Mouse (Mus musculus) lung, postnatal 0 days (tissue): Measurements from ENCODE around the gene Dus2.

Source experiments
- CTCF ChIP-seq: IDR thresholded peaks from 2 replicates; pipeline ENCODE4 v1.5.1; 2016; ENCODE audit warnings: antibody characterized with exemption, mild to moderate bottlenecking
- EP300 ChIP-seq: IDR thresholded peaks from 2 replicates; pipeline ENCODE4 v1.6.1; 2016; ENCODE audit warnings: antibody characterized with exemption, mild to moderate bottlenecking, control low read depth

DNA sequence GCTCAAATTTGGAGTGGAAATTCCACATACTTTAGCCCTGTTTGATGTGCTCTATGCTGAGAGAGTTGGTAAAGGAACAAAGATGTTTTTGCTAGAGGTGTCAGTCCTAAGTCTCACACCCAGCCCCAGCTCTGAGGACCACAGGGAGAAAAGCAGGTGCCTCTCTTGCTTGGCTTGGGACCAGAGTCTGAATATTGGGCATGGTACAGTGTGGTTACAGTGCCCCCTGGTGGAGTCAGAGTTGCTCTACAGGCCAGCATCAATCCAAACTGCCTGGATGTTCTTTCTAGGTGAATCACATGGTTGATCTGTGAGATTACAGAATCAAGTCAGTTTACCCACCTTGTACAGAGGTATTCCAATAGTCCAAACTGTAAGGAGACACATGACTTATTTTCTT, 31.3 kb downstream of the Dus2 start:
- peak; percentile 97 for TF ChIP-seq CTCF
- TF ChIP-seq EP300: 0 out of 2 replicates have a peak, but pooled peaks have one; percentile 18
